Mouse (Mus musculus) liver, adult 2 months (tissue): ENCODE results near the gene Bicdl1.

Source experiments
- CTCF ChIP-seq: fragments of 200-500 bp; IDR thresholded peaks from 2 replicates; pipeline ENCODE4 v1.5.1; 2011; ENCODE audit warnings: low read depth, low read length, control low read depth
- POLR2A ChIP-seq: fragments of 200-500 bp; IDR thresholded peaks from 2 replicates; pipeline ENCODE4 v1.6.1; 2011; ENCODE audit warnings: low read length, control low read depth; ENCODE audit not compliant: insufficient read depth; ENCODE audit errors: extremely low read depth

GRCm38 (mm10) chr5:115711636-115712419 is 19.6 kb downstream of the Bicdl1 start:
- no peak for TF ChIP-seq POLR2A
- no peak for TF ChIP-seq CTCF
